ENCODE assay signal across 13 mouse cellular contexts in genomic region chr5:35389441-35389840, GRCm38 (mm10). TPM values are rescaled to one million over a fixed set of nuclear protein-coding genes. Genes with fewer than 3 reads are reported as not detected.
DNase-seq lines count a peak whose midpoint lies in the region; ATAC-seq and TF ChIP-seq lines count a peak whose summit lies in the region.
"Had no signal": no experiment of that assay in that cellular context is flagged by ENCODE, and none has a peak within 500 bp of the region (broad histone marks: within the 10 kb centered on the region; RNA-seq: fewer than 3 reads in every experiment).

No protein-coding gene starts in this region.

- peaks cover 13% of the 10 kb centered on the region for H3K4me1 ChIP-seq in kidney, postnatal 0 days (replicated peaks; ENCODE audit: insufficient read depth, low read length)
- H3K4me1 ChIP-seq in embryonic facial prominence, embryonic 15.5 days = peaks cover 29% of the 10 kb centered on the region
- H3K4me1 ChIP-seq in intestine, embryonic 16.5 days (ENCODE audit: control insufficient read depth, insufficient read depth, low read length) = peaks cover 19% of the 10 kb centered on the region
- peaks cover 23% of the 10 kb centered on the region for H3K4me1 ChIP-seq in neural tube, embryonic 13.5 days (replicated peaks)

- 5% methylated on average over 11 of the region's 11 CpGs for WGBS in kidney, postnatal 0 days
- 11% methylated on average over 11 of the region's 11 CpGs for WGBS in embryonic facial prominence, embryonic 15.5 days
- 4% methylated on average over 11 of the region's 11 CpGs for WGBS in intestine, embryonic 16.5 days
- WGBS in neural tube, embryonic 13.5 days = 1% methylated on average over 11 of the region's 11 CpGs

- no peak for TF ChIP-seq CTCF in kidney, postnatal 0 days (IDR thresholded peaks at IDR 0.05; ENCODE audit: low read depth)

- no peak overlapping the region for H3K27ac ChIP-seq in kidney, postnatal 0 days
- H3K27ac ChIP-seq in embryonic facial prominence, embryonic 15.5 days (replicated peaks) = no peak overlapping the region
- no peak overlapping the region for H3K27ac ChIP-seq in intestine, embryonic 16.5 days (ENCODE audit: low read length)
- peak overlapping the region; percentile 42; the same call in 1 of the 2 replicates for H3K27ac ChIP-seq in neural tube, embryonic 13.5 days (replicated peaks)
- H3K27ac ChIP-seq: hindbrain, embryonic 15.5 days had no signal

- 0 out of 2 replicates have a peak overlapping the region, but pooled peaks have one; percentile 44 for H3K4me3 ChIP-seq in kidney, postnatal 0 days (replicated peaks; ENCODE audit: low read depth, low read length)
- H3K4me3 ChIP-seq in embryonic facial prominence, embryonic 15.5 days (replicated peaks) = peak overlapping the region; percentile 55
- H3K4me3 ChIP-seq in intestine, embryonic 16.5 days (ENCODE audit: low read length) = no peak overlapping the region
- peak overlapping the region; percentile 40 for H3K4me3 ChIP-seq in neural tube, embryonic 13.5 days

- no peaks in the 10 kb centered on the region for H3K9me3 ChIP-seq in kidney, postnatal 0 days (replicated peaks; ENCODE audit: low read length)
- H3K9me3 ChIP-seq in embryonic facial prominence, embryonic 15.5 days (replicated peaks) = no peaks in the 10 kb centered on the region
- no peaks in the 10 kb centered on the region for H3K9me3 ChIP-seq in intestine, embryonic 16.5 days (ENCODE audit: control insufficient read depth, low read length)
- H3K9me3 ChIP-seq in neural tube, embryonic 13.5 days = no peaks in the 10 kb centered on the region
- H3K9me3 ChIP-seq: hindbrain, embryonic 15.5 days had no signal

- peaks cover 100% of the 10 kb centered on the region for H3K27me3 ChIP-seq in kidney, postnatal 0 days (ENCODE audit: insufficient read depth, low read length)
- H3K27me3 ChIP-seq in embryonic facial prominence, embryonic 15.5 days = peaks cover 100% of the 10 kb centered on the region
- peaks cover 100% of the 10 kb centered on the region for H3K27me3 ChIP-seq in intestine, embryonic 16.5 days (replicated peaks; ENCODE audit: control insufficient read depth, insufficient read depth, low read length)
- H3K27me3 ChIP-seq in neural tube, embryonic 13.5 days = peaks cover 100% of the 10 kb centered on the region

- no peak for ATAC-seq in kidney, postnatal 0 days (replicated peaks; ENCODE audit: low FRiP score, low read depth)
- ATAC-seq in embryonic facial prominence, embryonic 15.5 days (ENCODE audit: insufficient number of reproducible peaks, low FRiP score, low TSS enrichment, low read depth) = no peak
- ATAC-seq in intestine, embryonic 16.5 days = no peak
- ATAC-seq in neural tube, embryonic 13.5 days (ENCODE audit: low read depth) = no peak

- no peak overlapping the region for H3K4me2 ChIP-seq in kidney, postnatal 0 days (ENCODE audit: low read length)
- H3K4me2 ChIP-seq in embryonic facial prominence, embryonic 15.5 days (replicated peaks) = peak overlapping the region; percentile 86
- peak overlapping the region; percentile 78; the same call in 1 of the 2 replicates for H3K4me2 ChIP-seq in intestine, embryonic 16.5 days (ENCODE audit: low read depth, low read length)
- peak overlapping the region; percentile 55 for H3K4me2 ChIP-seq in neural tube, embryonic 13.5 days

- no peak for DNase-seq in kidney, postnatal 0 days (ENCODE audit: low spot score)
- DNase-seq in kidney, postnatal 10 days = no peak
- no peak for DNase-seq in cerebellum, adult 8-10 months
- DNase-seq in gastrocnemius, postnatal 25 days = no peak
- no peak for DNase-seq in gastrocnemius, adult 18-20 months (ENCODE audit: low spot score)
- DNase-seq: adrenal gland, postnatal 14 days; cerebellum, adult 9-10 months; lung, postnatal 36 days had no signal

- no peaks in the 10 kb centered on the region for H3K36me3 ChIP-seq in kidney, postnatal 0 days (ENCODE audit: insufficient read depth, low read length)
- H3K36me3 ChIP-seq in embryonic facial prominence, embryonic 15.5 days = no peaks in the 10 kb centered on the region
- H3K36me3 ChIP-seq in intestine, embryonic 16.5 days (ENCODE audit: control insufficient read depth, insufficient read depth, low read length) = no peaks in the 10 kb centered on the region
- no peaks in the 10 kb centered on the region for H3K36me3 ChIP-seq in neural tube, embryonic 13.5 days
- H3K36me3 ChIP-seq: hindbrain, embryonic 15.5 days had no signal

- no peak overlapping the region for H3K9ac ChIP-seq in kidney, postnatal 0 days (ENCODE audit: low read depth, low read length)
- H3K9ac ChIP-seq in embryonic facial prominence, embryonic 15.5 days = no peak overlapping the region
- H3K9ac ChIP-seq in intestine, embryonic 16.5 days (ENCODE audit: low read depth, low read length) = no peak overlapping the region
- peak overlapping the region; percentile 57 for H3K9ac ChIP-seq in neural tube, embryonic 13.5 days
- H3K9ac ChIP-seq: hindbrain, embryonic 15.5 days had no signal

RNA-seq across cellular contexts. Expression of gene Hmx1, which starts 0.5 kb away (rescaled TPM):
- polyA plus RNA-seq in kidney, postnatal 0 days (2015; fragmentation: Nextera tagmentation; extraction: Ambion mirVana) = not detected in 2 replicates
- 1.2 and 1.7 TPM in 2 replicates for polyA plus RNA-seq in embryonic facial prominence, embryonic 15.5 days (2015; fragmentation: Nextera tagmentation; extraction: Ambion mirVana)
- not detected in 2 replicates for polyA plus RNA-seq in intestine, embryonic 16.5 days (2015; fragmentation: Nextera tagmentation; extraction: Ambion mirVana)
- polyA plus RNA-seq in neural tube, embryonic 13.5 days (2015; fragmentation: Nextera tagmentation; extraction: Ambion mirVana) = 8.7 and 12.3 TPM in 2 replicates
- not detected for total RNA-seq in gastrocnemius, postnatal 25 days (2021)
- not detected for total RNA-seq in gastrocnemius, adult 18-20 months (2021)
- total RNA-seq: MEL had no signal
- polyA plus RNA-seq: hindbrain, embryonic 15.5 days had no signal
